Mouse (Mus musculus) embryonic facial prominence, embryonic 14.5 days (tissue): Measurements from ENCODE around the gene Gm44511. TPM values are rescaled to one million over a fixed set of nuclear protein-coding genes. Genes with fewer than 3 reads are reported as not detected.
"Not testable (repeated sequence)": the region's sequence is repeated elsewhere in the genome, so short reads cannot be mapped to it uniquely, and the experiment has no call there.

Experiments
- ATAC-seq: fragments of 200-750 bp; cut with Nextera tagmentation; 2 replicates; pipeline ENCODE4 v1.8.0; 2017; ENCODE audit warnings: low read depth, moderate number of reproducible peaks, moderate TSS enrichment
- DNase-seq: peaks from one replicate; pipeline ENCODE4 v3.0.0-alpha.2; 2015; ENCODE audit warnings: low spot score
- H3K27ac ChIP-seq: fragments of 300-500 bp; sonication (generic); replicated peaks from 2 replicates; pipeline ENCODE4 v1.5.1; 2014; ENCODE audit warnings: low read depth, mild to moderate bottlenecking, low read length, moderate library complexity
- H3K27me3 ChIP-seq: fragments of 300-500 bp; sonication (generic); replicated peaks from 2 replicates; pipeline ENCODE4 v1.6.1; 2014; ENCODE audit warnings: low read length; ENCODE audit not compliant: control insufficient read depth, insufficient read depth
- H3K36me3 ChIP-seq: fragments of 300-500 bp; sonication (generic); 2 replicates; pipeline ENCODE4 v1.6.1; 2014; ENCODE audit warnings: low read length, mixed read lengths; ENCODE audit not compliant: control insufficient read depth, insufficient read depth
- H3K4me1 ChIP-seq: fragments of 300-500 bp; sonication (generic); 2 replicates; pipeline ENCODE4 v1.6.1; 2014; ENCODE audit warnings: antibody characterized with exemption, low read length; ENCODE audit not compliant: control insufficient read depth, insufficient read depth
- H3K4me2 ChIP-seq: fragments of 300-500 bp; sonication (generic); 2 replicates; pipeline ENCODE4 v1.6.1; 2014; ENCODE audit warnings: low read depth, mild to moderate bottlenecking, low read length, moderate library complexity, mixed read lengths
- H3K4me3 ChIP-seq: fragments of 300-500 bp; sonication (generic); 2 replicates; pipeline ENCODE4 v1.5.1; 2014; ENCODE audit warnings: low read depth, mild to moderate bottlenecking, low read length
- H3K9ac ChIP-seq: fragments of 300-500 bp; sonication (generic); 2 replicates; pipeline ENCODE4 v1.6.1; 2014; ENCODE audit warnings: low read depth, mild to moderate bottlenecking, low read length, moderate library complexity, mixed read lengths
- H3K9me3 ChIP-seq: fragments of 300-500 bp; sonication (generic); 2 replicates; pipeline ENCODE4 v1.6.1; 2016; ENCODE audit warnings: low read length; ENCODE audit not compliant: control insufficient read depth
- WGBS: fragments of 180-500 bp; shearing (Covaris S2); extraction: QIAGEN DNeasy Blood & Tissue Kit; methylation state at CpG from one replicate; pipeline ENCODE4 v1.1.7; 2014; 5-methylcytosine and 5-hydroxymethylcytosine counted together
- polyA plus RNA-seq: library from polyadenylated mRNA; unstranded; fragments of >200 nt; fragmentation: Nextera tagmentation; extraction: Ambion mirVana; gene quantifications from 2 replicates; pipeline ENCODE4 v1.2.1, GENCODE M21; 2014

Gene Gm44511
- polyA plus RNA-seq, 1 experiment from 2014 or later: 0.42 TPM

GRCm38 (mm10) chr6:128818083-128818802 lies 7.9 kb downstream of the Gm44511 start:
- DNase-seq: no peak
- no peak overlapping the region for H3K4me2 ChIP-seq

DNA sequence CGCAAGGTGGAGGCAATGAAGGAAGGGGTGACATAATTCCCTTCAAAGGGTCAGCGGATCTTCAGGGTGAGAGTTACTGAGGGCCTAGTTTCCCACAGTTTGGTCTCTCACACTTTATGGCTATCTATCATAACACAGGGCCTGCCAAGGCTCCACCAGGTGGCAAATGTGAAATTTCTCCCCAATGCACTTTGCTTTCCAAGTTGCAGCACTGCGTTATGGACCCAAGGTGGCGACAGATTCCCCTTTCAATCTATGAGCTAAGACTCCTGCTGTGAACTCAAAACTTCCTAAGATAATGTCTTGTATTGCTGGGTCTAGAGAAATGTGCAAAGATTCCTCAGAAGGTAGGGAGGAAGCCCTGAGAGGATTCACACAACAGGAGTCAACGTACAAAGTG lies 17.6 kb downstream of the Gm44511 start:
- Histone ChIP-seq H3K36me3 (no peaks in the 10 kb centered on the region), H3K9me3 (no peaks in the 10 kb centered on the region), H3K9ac (no peak overlapping the region), H3K27ac (no peak overlapping the region), H3K4me3 (no peak overlapping the region), H3K27me3 (no peaks in the 10 kb centered on the region), H3K4me2 (no peak overlapping the region), H3K4me1 (no peaks in the 10 kb centered on the region)
- ATAC-seq: no peak
- WGBS: 88% methylated on average over 5 of the region's 5 CpGs
- DNase-seq: peak; percentile 38

More at GRCm38 (mm10) chr6:128818083-128818802, 7.9 kb downstream of the Gm44511 start:
- H3K36me3 ChIP-seq: no peaks in the 10 kb centered on the region
- no peak overlapping the region for H3K4me3 ChIP-seq
- H3K4me1 ChIP-seq: no peaks in the 10 kb centered on the region
- no peak overlapping the region for H3K9ac ChIP-seq
- no peak for ATAC-seq
- H3K27ac ChIP-seq: no peak overlapping the region
- WGBS: 73% methylated on average over 4 of the region's 4 CpGs
- no peaks in the 10 kb centered on the region for H3K9me3 ChIP-seq
- H3K27me3 ChIP-seq: no peaks in the 10 kb centered on the region

- Histone ChIP-seq H3K4me3 (no peak overlapping the region), H3K4me2 (no peak overlapping the region), H3K27ac (no peak overlapping the region), H3K9ac (no peak overlapping the region), H3K9me3 (no peaks in the 10 kb centered on the region), H3K27me3 (no peaks in the 10 kb centered on the region), H3K36me3 (no peaks in the 10 kb centered on the region), H3K4me1 (no peaks in the 10 kb centered on the region)
- DNase-seq (no peak), ATAC-seq (no peak)
- WGBS: 68% methylated on average over 3 of the region's 3 CpGs
Measured at GRCm38 (mm10) chr6:128807021-128807420, 19.1 kb downstream of the Gm44511 start.

GRCm38 (mm10) chr6:128804823-128805640 lies 21.1 kb downstream of the Gm44511 start:
- 65% methylated on average over 7 of the region's 7 CpGs for WGBS
- H3K9me3 ChIP-seq, H3K27me3 ChIP-seq, ATAC-seq, H3K4me3 ChIP-seq, H3K9ac ChIP-seq, H3K4me1 ChIP-seq, H3K27ac ChIP-seq, H3K4me2 ChIP-seq, H3K36me3 ChIP-seq: not testable (repeated sequence)
- DNase-seq: peak; percentile 64

- peak overlapping the region; percentile 54 for H3K4me3 ChIP-seq
- 10% methylated on average over 24 of the region's 26 CpGs for WGBS
- peak overlapping the region; percentile 78; the same call in 1 of the 2 replicates for H3K27ac ChIP-seq
- ATAC-seq (peak; percentile 94), DNase-seq (peak; percentile 99)
- no peaks in the 10 kb centered on the region for H3K9me3 ChIP-seq
- no peaks in the 10 kb centered on the region for H3K36me3 ChIP-seq
- peak overlapping the region; percentile 63 for H3K4me2 ChIP-seq
- peaks cover 3% of the 10 kb centered on the region; the same call in 1 of the 2 replicates for H3K4me1 ChIP-seq
- no peaks in the 10 kb centered on the region for H3K27me3 ChIP-seq
- H3K9ac ChIP-seq: peak overlapping the region; percentile 68
Measured at GRCm38 (mm10) chr6:128802999-128803857, 22.9 kb downstream of the Gm44511 start.

- Histone ChIP-seq H3K4me2 (peak overlapping the region; percentile 63), H3K27ac (peak overlapping the region; percentile 78), H3K4me3 (peak overlapping the region; percentile 54), H3K4me1 (peaks cover 3% of the 10 kb centered on the region; the same call in 1 of the 2 replicates), H3K27me3 (no peaks in the 10 kb centered on the region), H3K9me3 (no peaks in the 10 kb centered on the region), H3K36me3 (no peaks in the 10 kb centered on the region), H3K9ac (peak overlapping the region; percentile 68)
- ATAC-seq (peak; percentile 43), DNase-seq (no peak)
- 8% methylated on average over 9 of the region's 10 CpGs for WGBS
Measured at GRCm38 (mm10) chr6:128802557-128802956, 23.6 kb downstream of the Gm44511 start.

DNA sequence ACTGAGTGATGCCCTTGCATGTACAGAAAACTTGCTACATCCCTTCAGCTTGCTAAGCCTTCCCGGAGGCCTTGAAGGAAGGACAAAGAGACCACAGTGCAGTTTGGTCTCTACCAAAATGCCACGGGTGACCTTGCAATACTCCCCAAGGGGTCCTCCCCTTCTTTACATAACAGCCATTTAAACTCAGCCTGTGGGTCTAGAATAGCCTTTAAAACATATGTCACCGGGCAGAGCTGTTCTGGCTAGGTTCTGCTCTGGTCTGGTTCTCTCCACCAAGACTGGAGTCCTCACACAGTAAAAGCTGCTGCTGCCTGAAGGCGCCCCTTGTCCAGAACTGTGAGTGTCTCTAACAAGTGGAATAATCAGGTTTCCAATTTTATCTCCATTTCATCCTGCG lies 25.4 kb downstream of the Gm44511 start:
- not testable (repeated sequence) for H3K27ac ChIP-seq, ATAC-seq
- 59% methylated on average over 5 of the region's 5 CpGs for WGBS

DNA sequence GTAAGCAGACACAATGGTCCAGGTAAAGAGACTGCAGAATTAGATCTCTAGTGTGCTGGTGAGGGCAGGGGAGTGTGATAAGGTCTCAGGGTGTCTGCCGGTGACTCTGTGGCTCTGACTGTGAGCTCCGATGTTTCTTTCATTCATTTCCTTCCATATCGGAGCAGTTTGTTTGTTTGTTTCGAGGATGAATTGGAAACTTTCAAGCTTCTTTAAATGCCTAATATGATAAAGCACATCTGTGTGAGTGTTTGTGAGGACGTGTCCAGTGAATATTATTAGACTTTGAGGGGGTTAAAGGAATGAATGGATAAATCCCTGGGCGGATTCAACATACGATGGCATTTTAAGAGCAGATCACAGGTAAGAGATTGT lies 26.2 kb downstream of the Gm44511 start:
- WGBS: 23% methylated on average over 7 of the region's 7 CpGs
- no peaks in the 10 kb centered on the region for H3K27me3 ChIP-seq
- peak overlapping the region; percentile 61 for H3K4me3 ChIP-seq
- no peak for DNase-seq
- no peak overlapping the region for H3K27ac ChIP-seq
- H3K4me2 ChIP-seq: peak overlapping the region; percentile 56
- no peak for ATAC-seq
- no peaks in the 10 kb centered on the region for H3K36me3 ChIP-seq
- peak overlapping the region; percentile 64 for H3K9ac ChIP-seq
- peaks cover 3% of the 10 kb centered on the region; the same call in 1 of the 2 replicates for H3K4me1 ChIP-seq
- no peaks in the 10 kb centered on the region for H3K9me3 ChIP-seq

More for the DNA sequence above, 25.4 kb downstream of the Gm44511 start:
- not testable (repeated sequence) for H3K27me3 ChIP-seq, H3K4me3 ChIP-seq, H3K4me1 ChIP-seq, DNase-seq, H3K36me3 ChIP-seq, H3K4me2 ChIP-seq, H3K9ac ChIP-seq, H3K9me3 ChIP-seq
